Comparison of ENCODE assay signal across 17 mouse cellular contexts in the genomic region with DNA sequence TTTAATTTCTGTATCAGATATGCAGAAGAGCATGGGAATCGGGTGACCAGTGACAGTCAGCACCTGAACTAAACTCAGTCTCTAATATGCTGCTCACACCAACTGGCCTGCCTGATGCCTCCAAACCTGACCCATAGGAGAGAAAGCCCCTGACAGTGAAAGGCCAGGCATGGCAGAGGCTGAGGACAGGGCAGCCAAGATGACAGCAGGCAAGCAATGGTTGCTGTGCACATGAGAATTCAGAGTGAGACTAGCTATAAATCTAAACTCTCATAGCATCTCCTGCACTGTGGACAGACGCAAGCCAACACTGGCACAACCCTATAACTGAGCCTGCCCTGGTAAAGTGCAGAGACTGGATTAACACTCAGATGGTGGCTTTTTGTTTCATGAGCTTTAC. TPM values are rescaled to one million over a fixed set of nuclear protein-coding genes. Genes with fewer than 3 reads are reported as not detected.
DNase-seq lines count a peak whose midpoint lies in the region; ATAC-seq and TF ChIP-seq lines count a peak whose summit lies in the region.
"Had no signal": no experiment of that assay in that cellular context is flagged by ENCODE, and none has a peak within 500 bp of the region (broad histone marks: within the 10 kb centered on the region; RNA-seq: fewer than 3 reads in every experiment).

No protein-coding gene starts in this region.

- H3K4me1 ChIP-seq in hindbrain, embryonic 12.5 days, result peaks cover 39% of the 10 kb centered on the region
- no peaks in the 10 kb centered on the region for H3K4me1 ChIP-seq in hindbrain, embryonic 11.5 days (replicated peaks; ENCODE audit: control insufficient read depth, insufficient read depth, low read length)
- H3K4me1 ChIP-seq in thymus, adult 2 months (replicated peaks; ENCODE audit: control insufficient read depth, insufficient read depth, low read length), result peaks cover 78% of the 10 kb centered on the region
- H3K4me1 ChIP-seq in neural tube, embryonic 15.5 days, result peaks cover 57% of the 10 kb centered on the region

- no peak for TF ChIP-seq POLR2A in thymus, adult 2 months (IDR thresholded peaks at IDR 0.05; ENCODE audit: control insufficient read depth, extremely low read depth, insufficient read depth, low read length, poor library complexity)

- WGBS in hindbrain, embryonic 12.5 days, result 86% methylated on average over 2 of the region's 2 CpGs
- 90% methylated on average over 2 of the region's 2 CpGs for WGBS in hindbrain, embryonic 11.5 days
- WGBS in thymus, adult 2 months, result 85% methylated on average over 2 of the region's 2 CpGs
- 71% methylated on average over 2 of the region's 2 CpGs for WGBS in neural tube, embryonic 15.5 days

- H3K4me3 ChIP-seq in hindbrain, embryonic 12.5 days, result no peak overlapping the region
- H3K4me3 ChIP-seq in hindbrain, embryonic 11.5 days (ENCODE audit: low read depth, low read length), result no peak overlapping the region
- no peak overlapping the region for H3K4me3 ChIP-seq in thymus, adult 2 months (ENCODE audit: control insufficient read depth, insufficient read depth, low read length)
- no peak overlapping the region for H3K4me3 ChIP-seq in neural tube, embryonic 15.5 days (replicated peaks)
- H3K4me3 ChIP-seq: heart, embryonic 15.5 days; limb, embryonic 15.5 days; midbrain, embryonic 12.5 days; stomach, embryonic 15.5 days had no signal

- H3K4me2 ChIP-seq in hindbrain, embryonic 12.5 days (replicated peaks), result no peak overlapping the region
- H3K4me2 ChIP-seq in hindbrain, embryonic 11.5 days (replicated peaks; ENCODE audit: low read depth, low read length), result no peak overlapping the region
- no peak overlapping the region for H3K4me2 ChIP-seq in neural tube, embryonic 15.5 days
- H3K4me2 ChIP-seq: heart, embryonic 15.5 days; limb, embryonic 15.5 days; midbrain, embryonic 12.5 days; stomach, embryonic 15.5 days had no signal

- H3K9me3 ChIP-seq in hindbrain, embryonic 12.5 days (replicated peaks), result no peaks in the 10 kb centered on the region
- no peaks in the 10 kb centered on the region for H3K9me3 ChIP-seq in hindbrain, embryonic 11.5 days (ENCODE audit: control insufficient read depth, low read length)
- H3K9me3 ChIP-seq in neural tube, embryonic 15.5 days (replicated peaks), result no peaks in the 10 kb centered on the region
- H3K9me3 ChIP-seq: heart, embryonic 15.5 days; limb, embryonic 15.5 days; midbrain, embryonic 12.5 days; stomach, embryonic 15.5 days had no signal

- H3K27me3 ChIP-seq in hindbrain, embryonic 12.5 days, result no peaks in the 10 kb centered on the region
- no peaks in the 10 kb centered on the region for H3K27me3 ChIP-seq in hindbrain, embryonic 11.5 days (ENCODE audit: control insufficient read depth, insufficient read depth, low read length)
- H3K27me3 ChIP-seq in thymus, adult 2 months (ENCODE audit: control insufficient read depth, insufficient read depth, low read length), result no peaks in the 10 kb centered on the region
- H3K27me3 ChIP-seq in neural tube, embryonic 15.5 days (replicated peaks), result no peaks in the 10 kb centered on the region
- H3K27me3 ChIP-seq: heart, embryonic 15.5 days; limb, embryonic 15.5 days; midbrain, embryonic 12.5 days; stomach, embryonic 15.5 days had no signal

- no peak for TF ChIP-seq CTCF in thymus, adult 2 months (IDR thresholded peaks at IDR 0.05; ENCODE audit: borderline replicate concordance, control insufficient read depth, extremely low read depth, insufficient read depth, low read length, poor library complexity)

- ATAC-seq in hindbrain, embryonic 12.5 days (ENCODE audit: low FRiP score), result no peak
- no peak for ATAC-seq in hindbrain, embryonic 11.5 days (ENCODE audit: low FRiP score)
- peak; percentile 19; the same call in 1 of the 2 replicates for ATAC-seq in neural tube, embryonic 15.5 days (ENCODE audit: low FRiP score)
- ATAC-seq: liver, postnatal 0 days had no signal

- no peaks in the 10 kb centered on the region for H3K36me3 ChIP-seq in hindbrain, embryonic 12.5 days
- no peaks in the 10 kb centered on the region for H3K36me3 ChIP-seq in hindbrain, embryonic 11.5 days (ENCODE audit: control insufficient read depth, insufficient read depth, low read length)
- H3K36me3 ChIP-seq in thymus, adult 2 months (ENCODE audit: control insufficient read depth, insufficient read depth, low read length), result no peaks in the 10 kb centered on the region
- H3K36me3 ChIP-seq in neural tube, embryonic 15.5 days, result no peaks in the 10 kb centered on the region
- H3K36me3 ChIP-seq: heart, embryonic 15.5 days; limb, embryonic 15.5 days; midbrain, embryonic 12.5 days; stomach, embryonic 15.5 days had no signal

- no peak overlapping the region for H3K27ac ChIP-seq in hindbrain, embryonic 12.5 days
- no peak overlapping the region for H3K27ac ChIP-seq in hindbrain, embryonic 11.5 days (ENCODE audit: low read depth, low read length)
- H3K27ac ChIP-seq in thymus, adult 2 months (ENCODE audit: control insufficient read depth, insufficient read depth, low read length), result peak overlapping the region; percentile 58
- H3K27ac ChIP-seq in neural tube, embryonic 15.5 days (replicated peaks), result peak overlapping the region; percentile 60
- H3K27ac ChIP-seq: heart, embryonic 15.5 days; limb, embryonic 15.5 days; stomach, embryonic 15.5 days had no signal

- 0 out of 2 replicates have a peak overlapping the region, but pooled peaks have one; percentile 9 for H3K9ac ChIP-seq in hindbrain, embryonic 12.5 days
- no peak overlapping the region for H3K9ac ChIP-seq in hindbrain, embryonic 11.5 days (ENCODE audit: low read depth, low read length)
- H3K9ac ChIP-seq in neural tube, embryonic 15.5 days (replicated peaks), result no peak overlapping the region
- H3K9ac ChIP-seq: limb, embryonic 15.5 days; liver, postnatal 0 days; midbrain, embryonic 12.5 days; stomach, embryonic 15.5 days had no signal

- no peak for DNase-seq in hindbrain, embryonic 11.5 days (ENCODE audit: low spot score)
- no peak for DNase-seq in thymus, adult 2 months
- no peak for DNase-seq in thymus, postnatal 4 days
- peak; percentile 58 to 60 for DNase-seq in cerebellum, postnatal 25 days
- no peak for DNase-seq in urinary bladder, postnatal 10 days (ENCODE audit: low spot score)
- DNase-seq: adrenal gland, postnatal 36 days; heart, adult 11 months; kidney, adult 2 months; kidney, postnatal 14 days; liver, postnatal 0 days; spleen, adult 18-20 months had no signal

RNA-seq across cellular contexts. Expression of a gene that starts 20.6 kb away (rescaled TPM):
- 10.7 and 11.3 TPM in 2 replicates for polyA plus RNA-seq in hindbrain, embryonic 12.5 days (2016; fragmentation: Nextera tagmentation; extraction: Ambion mirVana)
- polyA plus RNA-seq in hindbrain, embryonic 11.5 days (2014; fragmentation: Nextera tagmentation; extraction: Ambion mirVana), result 10.0 and 13.2 TPM in 2 replicates
- 74.4 and 102 TPM in 2 replicates for polyA plus RNA-seq in thymus, adult 2 months (2012; rRNA removed)
- 6.3 and 6.6 TPM in 2 replicates for polyA plus RNA-seq in neural tube, embryonic 15.5 days (2015; fragmentation: Nextera tagmentation; extraction: Ambion mirVana)

Comparison
In these comparisons a context has a peak if more than half of its experiments do, and no peak if none do; other contexts are left out.
1. H3K27ac ChIP-seq: peak in thymus, adult 2 months (single experiment) and neural tube, embryonic 15.5 days (single experiment); none in hindbrain, embryonic 12.5 days (single experiment) and hindbrain, embryonic 11.5 days (single experiment).
2. DNase-seq: peak in cerebellum, postnatal 25 days (2 of 2); none in hindbrain, embryonic 11.5 days (single experiment), thymus, adult 2 months (single experiment), thymus, postnatal 4 days (single experiment) and urinary bladder, postnatal 10 days (single experiment).